Mouse (Mus musculus) B cell, adult 67 days (primary cell): ENCODE results near the gene Hspa1b. TPM values are rescaled to one million over a fixed set of nuclear protein-coding genes. Genes with fewer than 3 reads are reported as not detected.

Experiments
- total RNA-seq, 2 experiments: library from RNA; stranded (reverse); gene quantifications; 4 replicates each; pipeline ENCODE4 v1.2.4; 2023

Hspa1b gene
- 100 to 1,000 TPM in 1 of 2 experiments, 1 to 10 TPM in 1; 9.1 to 108 TPM for total RNA-seq

GRCm38 (mm10) chr17:34959130-34959778 is at the start of gene Hspa1b:
TSS of gene Hspa1b (minus strand) at chr17:34959238.

DNA sequence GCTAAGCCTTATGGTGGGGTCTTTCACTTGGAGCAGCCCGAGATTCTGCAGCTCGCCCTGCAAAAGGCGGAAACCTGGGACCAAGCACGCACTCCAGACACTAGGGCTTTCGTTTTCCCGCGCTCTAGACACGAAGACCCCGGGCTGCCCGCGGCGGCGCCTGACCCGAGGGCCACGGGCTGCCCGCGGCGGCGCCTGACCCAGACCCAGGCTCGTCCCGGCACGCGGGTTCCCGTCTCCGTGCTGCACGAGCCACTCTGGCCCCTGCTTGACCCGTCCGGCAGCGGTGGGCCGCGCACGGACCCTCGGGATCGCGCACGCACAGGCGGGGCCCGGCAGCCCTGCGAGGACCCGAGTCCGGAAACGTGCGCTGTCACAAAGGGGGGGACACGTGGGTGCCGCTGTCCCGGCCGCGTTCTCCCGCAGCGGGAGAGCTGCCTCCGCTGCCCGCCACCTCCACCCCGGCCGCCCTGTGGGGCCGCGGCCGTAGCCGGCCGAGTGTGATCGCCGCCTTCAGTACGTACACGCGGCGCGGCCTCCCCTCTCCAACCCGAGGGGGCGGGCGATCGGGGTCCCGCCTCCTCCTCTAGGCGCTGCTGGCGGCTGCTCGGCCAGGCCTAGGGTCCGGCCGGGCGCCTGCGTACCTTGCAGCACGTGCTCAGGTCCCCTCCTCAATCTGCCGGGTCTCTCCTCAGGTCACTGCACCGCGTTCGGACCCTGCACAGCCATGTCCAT is 41.8 kb upstream of the Hspa1b start, which contains the start of gene Vars:
TSS of gene Vars (plus strand) at position 271 of the 735 bp plus-strand sequence.

DNA sequence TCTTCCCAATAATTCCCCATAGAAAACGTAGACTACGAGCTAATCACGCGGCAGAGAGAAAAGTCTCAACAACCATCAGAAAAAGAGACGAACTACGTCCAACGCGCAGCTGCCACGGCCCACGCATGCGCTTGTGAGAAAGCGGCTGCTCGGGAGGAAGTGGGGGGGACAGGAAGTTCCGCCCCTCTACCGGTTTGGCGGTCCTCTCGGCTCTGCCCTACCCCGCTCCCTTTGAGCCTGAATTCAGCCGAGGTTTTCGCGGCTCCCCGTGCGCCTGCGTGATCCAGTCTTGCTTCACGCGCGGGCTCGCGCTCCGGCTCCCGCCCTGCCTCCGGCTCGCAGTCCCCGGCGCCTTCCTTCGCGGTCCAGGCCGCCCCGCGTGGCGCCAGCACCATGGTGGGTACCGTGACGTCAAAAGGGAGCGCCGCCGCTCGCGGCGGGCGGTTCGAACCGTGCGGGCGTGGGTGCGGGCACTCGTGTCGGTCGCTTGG is 22.7 kb upstream of the Hspa1b start, which contains the start of gene Lsm2:
TSS of gene Lsm2 (plus strand) at position 173 of the 491 bp plus-strand sequence.

DNA sequence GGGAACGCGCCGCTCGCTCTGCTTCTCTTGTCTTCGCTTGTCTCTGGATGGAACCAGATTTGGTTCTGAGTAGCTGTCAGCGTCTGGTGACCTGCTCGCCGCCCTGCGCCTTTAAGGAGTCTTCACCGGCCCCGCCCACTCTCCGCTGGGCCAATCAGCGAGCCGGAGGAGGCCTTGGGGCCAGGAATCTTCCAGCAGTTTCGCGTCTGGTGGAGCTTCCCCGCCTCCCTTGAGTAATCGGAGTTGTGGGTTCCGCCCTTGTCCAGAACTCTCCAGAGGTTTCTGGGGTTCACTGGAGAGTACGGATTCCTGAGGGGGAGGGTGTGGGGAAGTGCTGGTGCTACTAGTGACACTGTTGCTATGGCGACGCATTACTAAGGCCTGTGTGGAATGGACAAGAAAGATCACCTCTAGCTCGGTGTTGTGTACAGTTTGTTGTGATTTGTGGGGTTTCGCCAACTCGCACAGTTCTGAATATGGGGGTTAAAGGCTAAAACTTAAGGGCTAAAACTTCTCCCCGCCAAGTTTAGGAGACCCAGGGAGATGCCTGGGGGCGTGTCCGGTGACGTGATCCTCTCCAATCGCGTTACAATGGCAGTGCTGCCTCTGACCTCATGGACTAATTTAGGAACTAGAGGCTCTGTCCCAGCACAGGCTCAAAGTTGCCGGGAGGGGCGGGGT is 13.2 kb upstream of the Hspa1b start, which contains the start of the genes Hspa1a and Hspa1l:
TSS of gene Hspa1a (minus strand) at position 88 of the 681 bp plus-strand sequence.
TSS of gene Hspa1l (plus strand) at position 635 of the 681 bp plus-strand sequence.

GRCm38 (mm10) chr17:34969822-34970221 is 10.8 kb upstream of the Hspa1b start, which contains the start of gene Gm20481:
TSS of gene Gm20481 (plus strand) at chr17:34969912.

GRCm38 (mm10) chr17:34931061-34931734 is 27.8 kb downstream of the Hspa1b start, which contains the start of gene Neu1:
TSS of gene Neu1 (plus strand) at chr17:34931253.

GRCm38 (mm10) chr17:34913930-34914665 is 44.9 kb downstream of the Hspa1b start, which contains the start of gene Slc44a4:
TSS of gene Slc44a4 (plus strand) at chr17:34914466.

Other genes with a start within 250 kb of the Hspa1b start
- gene C4b, start 215.4 kb downstream of the Hspa1b start, total RNA-seq: 1 to 10 TPM in 1 of 2 experiments, under 1 TPM in 1; 0.47 to 1.2 TPM
- gene Cyp21a1, start 154.7 kb downstream of the Hspa1b start, total RNA-seq: not detected
- 10 to 100 TPM; 57.8 to 67.8 TPM for gene Stk19, start 122.3 kb downstream of the Hspa1b start, total RNA-seq
- 10 to 100 TPM; 87.2 to 90.1 TPM for gene Dxo, start 122.2 kb downstream of the Hspa1b start, total RNA-seq
- 100 to 1,000 TPM; 106 to 113 TPM for gene Skiv2l, start 109.0 kb downstream of the Hspa1b start, total RNA-seq
- 10 to 100 TPM; 32.7 to 37.8 TPM for gene Nelfe, start 108.8 kb downstream of the Hspa1b start, total RNA-seq
- gene Cfb, start 96.7 kb downstream of the Hspa1b start, total RNA-seq: under 1 TPM in 1 of 2 experiments, not detected in 1; 0.41 TPM
- gene Zbtb12, start 79.8 kb downstream of the Hspa1b start, total RNA-seq: 10 to 100 TPM in 1 of 2 experiments, 1 to 10 TPM in 1; 9.4 to 13.1 TPM
- gene Gm20547, start 77.2 kb downstream of the Hspa1b start, total RNA-seq: not detected
- 1 to 10 TPM; 2.4 to 2.6 TPM for gene C2, start 61.0 kb downstream of the Hspa1b start, total RNA-seq
- gene Ehmt2, start 60.8 kb downstream of the Hspa1b start, total RNA-seq: 100 to 1,000 TPM; 169 to 178 TPM
- not detected for gene Slc44a4, start 44.8 kb downstream of the Hspa1b start, total RNA-seq
- gene Neu1, start 28.0 kb downstream of the Hspa1b start, total RNA-seq: 10 to 100 TPM; 64.3 to 86.9 TPM
- not detected for gene Gm20481, start 10.7 kb upstream of the Hspa1b start, total RNA-seq
- 10 to 100 TPM in 1 of 2 experiments, 1 to 10 TPM in 1; 3.8 to 37.9 TPM for gene Hspa1a, start 12.9 kb upstream of the Hspa1b start, total RNA-seq
- not detected for gene Hspa1l, start 13.5 kb upstream of the Hspa1b start, total RNA-seq
- 10 to 100 TPM; 32.1 to 32.7 TPM for gene Lsm2, start 22.6 kb upstream of the Hspa1b start, total RNA-seq
- 100 to 1,000 TPM; 290 to 310 TPM for gene Vars, start 41.7 kb upstream of the Hspa1b start, total RNA-seq
- under 1 TPM; 0.50 to 0.75 TPM for gene Vwa7, start 57.3 kb upstream of the Hspa1b start, total RNA-seq
- 1 to 10 TPM; 4.8 to 5.7 TPM for gene Sapcd1, start 68.8 kb upstream of the Hspa1b start, total RNA-seq
- 10 to 100 TPM in 1 of 2 experiments, 1 to 10 TPM in 1; 9.7 to 13.8 TPM for gene Msh5, start 87.5 kb upstream of the Hspa1b start, total RNA-seq
- gene Clic1, start 90.7 kb upstream of the Hspa1b start, total RNA-seq: 100 to 1,000 TPM; 210 to 218 TPM
- 1 to 10 TPM; 3.4 to 5.2 TPM for gene Ddah2, start 99.8 kb upstream of the Hspa1b start, total RNA-seq
- not detected for gene Ly6g6c, start 106.2 kb upstream of the Hspa1b start, total RNA-seq
- gene Mpig6b, start 106.9 kb upstream of the Hspa1b start, total RNA-seq: not detected
- gene Ly6g6e, start 117.7 kb upstream of the Hspa1b start, total RNA-seq: not detected
- gene Ly6g6d, start 118.8 kb upstream of the Hspa1b start, total RNA-seq: not detected
- gene Ly6g6f, start 126.4 kb upstream of the Hspa1b start, total RNA-seq: not detected
- gene Abhd16a, start 130.0 kb upstream of the Hspa1b start, total RNA-seq: 10 to 100 TPM; 71.6 to 74.8 TPM
- not detected for gene Ly6g5c, start 149.0 kb upstream of the Hspa1b start, total RNA-seq
- 1 to 10 TPM; 1.5 to 1.7 TPM for gene Ly6g5b, start 156.2 kb upstream of the Hspa1b start, total RNA-seq
- 10 to 100 TPM; 31.1 to 34.0 TPM for gene Gpank1, start 162.2 kb upstream of the Hspa1b start, total RNA-seq
- 100 to 1,000 TPM; 126 to 147 TPM for gene Csnk2b, start 162.8 kb upstream of the Hspa1b start, total RNA-seq
- 10 to 100 TPM; 16.6 to 25.1 TPM for gene D17H6S53E, start 167.1 kb upstream of the Hspa1b start, total RNA-seq
- gene Apom, start 172.8 kb upstream of the Hspa1b start, total RNA-seq: under 1 TPM; 0.56 to 0.93 TPM
- gene Bag6, start 175.9 kb upstream of the Hspa1b start, total RNA-seq: 100 to 1,000 TPM; 412 to 463 TPM
- gene Prrc2a, start 205.7 kb upstream of the Hspa1b start, total RNA-seq: 100 to 1,000 TPM; 364 to 379 TPM
- 1 to 10 TPM; 1.7 to 5.1 TPM for gene Aif1, start 216.8 kb upstream of the Hspa1b start, total RNA-seq
- gene Lst1, start 229.2 kb upstream of the Hspa1b start, total RNA-seq: 10 to 100 TPM; 32.6 to 54.4 TPM
- gene Ltb, start 235.2 kb upstream of the Hspa1b start, total RNA-seq: 100 to 1,000 TPM; 669 to 686 TPM
- 10 to 100 TPM in 1 of 2 experiments, 1 to 10 TPM in 1; 9.6 to 14.5 TPM for gene Tnf, start 242.8 kb upstream of the Hspa1b start, total RNA-seq
- 10 to 100 TPM; 45.0 to 61.0 TPM for gene Lta, start 246.1 kb upstream of the Hspa1b start, total RNA-seq